Mouse (Mus musculus) retina, adult 2 months (tissue): ENCODE data around the gene Bcl9l.

Experiments used
- DNase-seq: peaks from one replicate; pipeline ENCODE4 v3.0.0-alpha.2; 2012; ENCODE audit warnings: low read depth, low spot score

The Bcl9l gene

GRCm38 (mm10) chr9:44497624-44498377 is 15.2 kb downstream of the Bcl9l start:
- no peak for DNase-seq

GRCm38 (mm10) chr9:44498421-44499355 is 16.1 kb downstream of the Bcl9l start:
- no peak for DNase-seq

GRCm38 (mm10) chr9:44499356-44500162 is 16.9 kb downstream of the Bcl9l start:
- DNase-seq: peak; percentile 73

GRCm38 (mm10) chr9:44500163-44500533 is 17.5 kb downstream of the Bcl9l start:
- no peak for DNase-seq

GRCm38 (mm10) chr9:44500638-44501175 is 18.1 kb downstream of the Bcl9l start:
- no peak for DNase-seq

- no peak for DNase-seq
Observed at GRCm38 (mm10) chr9:44501206-44501879, 18.7 kb downstream of the Bcl9l start.

GRCm38 (mm10) chr9:44502006-44502405 is 19.4 kb downstream of the Bcl9l start:
- DNase-seq: peak; percentile 89

GRCm38 (mm10) chr9:44504893-44505823 is 22.5 kb downstream of the Bcl9l start:
- DNase-seq: no peak

GRCm38 (mm10) chr9:44505824-44506467 is 23.3 kb downstream of the Bcl9l start:
- DNase-seq: no peak

GRCm38 (mm10) chr9:44506566-44506965 is 23.9 kb downstream of the Bcl9l start:
- no peak for DNase-seq

- DNase-seq: no peak
Observed at GRCm38 (mm10) chr9:44507345-44507744, 24.7 kb downstream of the Bcl9l start.

- no peak for DNase-seq
Observed at GRCm38 (mm10) chr9:44508124-44508619, 25.5 kb downstream of the Bcl9l start.

- DNase-seq: no peak
Observed at GRCm38 (mm10) chr9:44508721-44509486, 26.3 kb downstream of the Bcl9l start.

- no peak for DNase-seq
Observed at GRCm38 (mm10) chr9:44509487-44510354, 27.1 kb downstream of the Bcl9l start.

GRCm38 (mm10) chr9:44510355-44510871 is 27.8 kb downstream of the Bcl9l start:
- DNase-seq: no peak

GRCm38 (mm10) chr9:44510872-44511601 is 28.4 kb downstream of the Bcl9l start:
- no peak for DNase-seq
